Mouse (Mus musculus): ENCODE measurements at regions not wholly inside any gene's neighbourhood (a gene's known extent, or its start where the extent isn't known, plus 50 kb on each side); places are given as distances from the start of the nearest gene placed in this dataset.

GRCm38 (mm10) chr17:4866026-4866896 is 127.9 kb upstream of the Arid1b start:
- 54% methylated on average over 17 of the region's 17 CpGs for WGBS
- Histone ChIP-seq H3K9ac (ENCODE audit: low read depth, low read length) (no peak overlapping the region), H3K9me3 (ENCODE audit: control insufficient read depth) (no peaks in the 10 kb centered on the region), H3K27ac (ENCODE audit: low read depth, low read length) (no peak overlapping the region), H3K36me3 (ENCODE audit: control insufficient read depth, insufficient read depth) (no peaks in the 10 kb centered on the region), H3K4me1 (replicated peaks; ENCODE audit: control insufficient read depth, insufficient read depth, low read length) (no peaks in the 10 kb centered on the region), H3K4me3 (ENCODE audit: low read depth, low read length) (no peak overlapping the region), H3K4me2 (replicated peaks; ENCODE audit: low read depth) (peak overlapping the region; percentile 21), H3K27me3 (replicated peaks; ENCODE audit: control insufficient read depth, insufficient read depth, low read length) (no peaks in the 10 kb centered on the region)
- ATAC-seq = no peak
- TF ChIP-seq CTCF (IDR thresholded peaks at IDR 0.05; ENCODE audit: low read depth) = no peak

GRCm38 (mm10) chr17:4867083-4867482 is 127.0 kb upstream of the Arid1b start:
- WGBS = 91% methylated on average over 5 of the region's 5 CpGs
- Histone ChIP-seq H3K4me3 (ENCODE audit: low read depth, low read length) (no peak overlapping the region), H3K27ac (ENCODE audit: low read depth, low read length) (no peak overlapping the region), H3K4me1 (replicated peaks; ENCODE audit: control insufficient read depth, insufficient read depth, low read length) (no peaks in the 10 kb centered on the region), H3K4me2 (replicated peaks; ENCODE audit: low read depth) (no peak overlapping the region), H3K36me3 (ENCODE audit: control insufficient read depth, insufficient read depth) (no peaks in the 10 kb centered on the region), H3K27me3 (replicated peaks; ENCODE audit: control insufficient read depth, insufficient read depth, low read length) (no peaks in the 10 kb centered on the region), H3K9me3 (ENCODE audit: control insufficient read depth) (no peaks in the 10 kb centered on the region), H3K9ac (ENCODE audit: low read depth, low read length) (no peak overlapping the region)
- TF ChIP-seq CTCF (IDR thresholded peaks at IDR 0.05; ENCODE audit: low read depth) = no peak
- ATAC-seq = no peak

DNA sequence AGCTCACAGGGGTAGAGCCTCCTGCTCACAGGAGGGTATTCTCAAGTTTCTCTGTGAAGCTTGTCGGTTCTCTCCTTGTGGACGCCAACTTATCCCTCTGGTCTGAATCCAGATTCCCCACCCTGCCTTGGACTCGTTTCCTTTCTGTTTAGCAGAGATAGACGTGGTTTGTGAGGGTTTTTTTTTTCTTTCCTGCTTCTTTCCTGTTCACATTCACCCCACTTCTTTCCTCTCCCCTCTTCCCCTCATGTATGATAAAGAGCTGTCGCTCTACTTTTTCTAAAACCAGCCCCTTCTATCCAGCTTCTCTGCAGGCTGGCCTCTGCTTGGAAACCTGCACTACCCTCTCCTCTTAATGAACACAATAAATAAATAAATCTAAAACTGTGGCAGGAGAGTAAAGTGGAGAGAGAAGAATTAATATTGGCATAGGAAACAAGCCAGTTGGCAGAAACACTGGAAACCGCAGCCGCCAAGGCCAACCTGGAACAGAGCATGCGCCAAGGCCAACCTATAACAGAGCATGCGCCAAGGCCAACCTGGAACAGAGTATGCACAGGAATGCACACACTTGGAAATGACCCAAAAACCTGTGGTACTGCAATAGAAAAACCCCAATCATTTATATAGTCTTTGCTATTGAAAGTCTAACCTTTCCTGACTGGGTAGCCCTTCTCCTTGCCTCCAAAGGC is 126.2 kb upstream of the Arid1b start:
- 72% methylated on average over 9 of the region's 9 CpGs for WGBS
- Histone ChIP-seq H3K27ac (ENCODE audit: low read depth, low read length) (no peak overlapping the region), H3K4me2 (replicated peaks; ENCODE audit: low read depth) (no peak overlapping the region), H3K27me3 (replicated peaks; ENCODE audit: control insufficient read depth, insufficient read depth, low read length) (no peaks in the 10 kb centered on the region), H3K4me1 (replicated peaks; ENCODE audit: control insufficient read depth, insufficient read depth, low read length) (no peaks in the 10 kb centered on the region), H3K9me3 (ENCODE audit: control insufficient read depth) (no peaks in the 10 kb centered on the region), H3K36me3 (ENCODE audit: control insufficient read depth, insufficient read depth) (no peaks in the 10 kb centered on the region), H3K4me3 (ENCODE audit: low read depth, low read length) (no peak overlapping the region), H3K9ac (ENCODE audit: low read depth, low read length) (no peak overlapping the region)
- TF ChIP-seq CTCF (IDR thresholded peaks at IDR 0.05; ENCODE audit: low read depth) = no peak
- no peak for ATAC-seq

DNA sequence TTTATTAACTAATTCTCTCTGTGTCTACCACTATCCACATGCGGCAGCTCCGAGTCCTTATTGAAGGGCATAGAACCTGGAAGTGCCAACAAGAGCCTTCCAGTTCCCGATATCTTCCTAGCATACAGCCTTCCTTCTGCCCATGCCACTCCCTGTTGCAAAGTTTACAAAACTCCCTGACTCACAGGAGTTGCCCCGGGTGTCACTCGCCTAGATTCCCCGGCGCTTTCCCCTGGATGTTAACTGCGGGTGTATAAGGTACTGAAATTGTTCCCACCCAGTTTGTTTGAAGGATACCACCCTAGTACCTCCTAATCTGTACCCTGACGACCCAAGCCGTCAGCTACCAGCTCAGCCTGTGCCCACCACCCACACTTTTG is 125.7 kb upstream of the Arid1b start:
- Histone ChIP-seq H3K4me3 (ENCODE audit: low read depth, low read length) (no peak overlapping the region), H3K27me3 (replicated peaks; ENCODE audit: control insufficient read depth, insufficient read depth, low read length) (no peaks in the 10 kb centered on the region), H3K4me1 (replicated peaks; ENCODE audit: control insufficient read depth, insufficient read depth, low read length) (no peaks in the 10 kb centered on the region), H3K9me3 (ENCODE audit: control insufficient read depth) (no peaks in the 10 kb centered on the region), H3K27ac (ENCODE audit: low read depth, low read length) (no peak overlapping the region), H3K4me2 (replicated peaks; ENCODE audit: low read depth) (no peak overlapping the region), H3K36me3 (ENCODE audit: control insufficient read depth, insufficient read depth) (no peaks in the 10 kb centered on the region), H3K9ac (ENCODE audit: low read depth, low read length) (no peak overlapping the region)
- ATAC-seq = no peak
- TF ChIP-seq CTCF (IDR thresholded peaks at IDR 0.05; ENCODE audit: low read depth) = no peak
- WGBS = 56% methylated on average over 10 of the region's 10 CpGs

DNA sequence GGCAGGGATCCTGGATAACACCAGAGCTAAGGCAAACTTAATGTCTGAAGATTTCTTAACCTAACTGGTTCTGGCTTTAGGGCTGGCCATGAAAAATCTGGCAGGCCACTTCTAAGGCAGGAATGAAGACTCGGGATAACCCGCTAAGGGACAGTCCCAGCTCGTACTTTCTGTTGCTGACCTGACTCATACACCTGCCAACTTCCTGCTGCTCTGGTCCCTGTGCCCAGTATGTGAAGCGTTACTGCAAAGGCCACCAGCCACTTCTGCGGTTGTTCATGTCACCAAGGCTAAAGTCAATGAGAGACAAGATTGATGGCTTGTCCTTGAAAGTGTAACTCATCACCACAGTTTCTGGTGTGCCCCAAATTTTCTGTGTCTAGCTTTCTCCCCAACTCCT is 125.3 kb upstream of the Arid1b start:
- no peak for ATAC-seq
- H3K9ac ChIP-seq (ENCODE audit: low read depth, low read length) = no peak overlapping the region
- WGBS = 69% methylated on average over 5 of the region's 5 CpGs
- no peaks in the 10 kb centered on the region for H3K9me3 ChIP-seq (ENCODE audit: control insufficient read depth)
- no peak overlapping the region for H3K27ac ChIP-seq (ENCODE audit: low read depth, low read length)
- no peak overlapping the region for H3K4me2 ChIP-seq (replicated peaks; ENCODE audit: low read depth)
- TF ChIP-seq CTCF (IDR thresholded peaks at IDR 0.05; ENCODE audit: low read depth) = no peak
- no peaks in the 10 kb centered on the region for H3K4me1 ChIP-seq (replicated peaks; ENCODE audit: control insufficient read depth, insufficient read depth, low read length)
- H3K4me3 ChIP-seq (ENCODE audit: low read depth, low read length) = no peak overlapping the region
- H3K36me3 ChIP-seq (ENCODE audit: control insufficient read depth, insufficient read depth) = no peaks in the 10 kb centered on the region
- no peaks in the 10 kb centered on the region for H3K27me3 ChIP-seq (replicated peaks; ENCODE audit: control insufficient read depth, insufficient read depth, low read length)

DNA sequence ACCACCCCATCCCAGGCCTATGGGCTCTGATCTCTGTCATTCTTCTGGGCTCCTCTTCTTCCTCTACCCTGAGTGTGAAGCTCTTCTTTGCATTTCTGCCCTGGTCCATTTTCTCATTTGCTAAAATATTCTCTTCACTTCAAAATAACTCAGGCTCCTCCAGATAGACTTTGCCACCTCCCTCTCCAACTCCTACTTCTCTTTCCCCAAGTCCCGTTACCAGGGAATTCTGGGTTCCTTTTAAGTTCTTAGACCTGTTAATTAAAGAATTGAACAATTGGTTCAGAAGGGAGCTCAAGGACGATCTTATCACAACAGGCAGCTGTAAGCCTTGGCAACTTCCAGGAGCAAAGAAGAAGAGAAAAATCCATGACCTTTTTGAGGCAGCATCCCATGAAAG is 122.9 kb upstream of the Arid1b start:
- Histone ChIP-seq H3K9ac (ENCODE audit: low read depth, low read length) (no peak overlapping the region), H3K36me3 (ENCODE audit: control insufficient read depth, insufficient read depth) (no peaks in the 10 kb centered on the region), H3K27ac (ENCODE audit: low read depth, low read length) (no peak overlapping the region), H3K27me3 (replicated peaks; ENCODE audit: control insufficient read depth, insufficient read depth, low read length) (no peaks in the 10 kb centered on the region), H3K4me1 (replicated peaks; ENCODE audit: control insufficient read depth, insufficient read depth, low read length) (no peaks in the 10 kb centered on the region), H3K9me3 (ENCODE audit: control insufficient read depth) (no peaks in the 10 kb centered on the region), H3K4me3 (ENCODE audit: low read depth, low read length) (no peak overlapping the region), H3K4me2 (replicated peaks; ENCODE audit: low read depth) (no peak overlapping the region)
- no peak for ATAC-seq
- 65% methylated on average over 2 of the region's 2 CpGs for WGBS
- no peak for TF ChIP-seq CTCF (IDR thresholded peaks at IDR 0.05; ENCODE audit: low read depth)
